Mouse (Mus musculus) lung, postnatal 4 days (tissue): ENCODE measurements around the gene Zfp3.
A peak's percentile ranks its signal among the peaks of the same experiment; 100 is the strongest.

Source experiments
- DNase-seq, 2 experiments: peaks; one replicate each; pipeline ENCODE4 v3.0.0; 2021

The Zfp3 gene

GRCm38 (mm10) chr11:70763936-70764808, at the start of gene Zfp3:
Gene Zfp3 (plus strand): TSS chr11:70764209.
- peak; percentile 84 to 88 for DNase-seq

DNA sequence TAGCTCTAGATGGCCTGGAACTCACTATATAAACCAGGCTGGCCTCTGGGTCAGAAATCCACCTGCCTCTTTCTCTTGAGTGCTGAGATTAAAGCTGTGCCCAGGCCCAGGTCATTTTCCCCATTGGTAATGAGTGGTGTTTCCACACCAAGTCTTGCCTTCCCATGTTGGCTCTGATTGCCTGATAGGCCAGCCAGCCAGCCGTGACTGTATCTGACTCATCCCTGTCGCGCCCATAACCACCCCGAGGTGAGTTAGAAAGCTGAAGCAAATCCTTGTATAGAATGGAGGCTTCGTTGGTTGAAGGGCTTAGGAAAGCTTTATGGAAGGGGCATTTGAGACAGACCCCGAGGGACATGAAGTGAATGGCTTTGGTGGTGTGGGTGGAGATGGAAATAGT, 48.2 kb upstream of the Zfp3 start:
- DNase-seq = no peak

- DNase-seq = no peak
Observed at GRCm38 (mm10) chr11:70718481-70718880, 45.5 kb upstream of the Zfp3 start.

DNA sequence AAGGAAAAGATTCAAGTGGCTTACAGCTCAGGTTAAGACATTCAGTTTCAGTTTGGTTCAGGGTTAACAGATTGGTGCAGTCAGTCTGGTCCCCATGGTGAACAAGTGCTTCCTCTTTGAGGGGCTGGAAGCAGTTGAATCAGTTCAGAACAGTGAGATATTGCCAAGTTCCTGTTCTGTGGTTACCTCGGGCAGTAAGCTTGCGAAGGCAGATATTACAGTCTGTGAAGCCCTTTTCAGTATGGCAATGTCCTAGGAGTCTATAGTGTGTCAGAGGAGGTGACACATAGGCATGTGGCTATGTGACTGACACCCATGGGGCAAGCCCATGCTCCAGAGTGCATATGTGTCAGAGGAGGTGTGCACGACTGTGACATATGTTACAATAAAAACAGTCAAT, 43.4 kb upstream of the Zfp3 start:
- peak in 1 of 2 experiments; percentile 32 for DNase-seq

DNA sequence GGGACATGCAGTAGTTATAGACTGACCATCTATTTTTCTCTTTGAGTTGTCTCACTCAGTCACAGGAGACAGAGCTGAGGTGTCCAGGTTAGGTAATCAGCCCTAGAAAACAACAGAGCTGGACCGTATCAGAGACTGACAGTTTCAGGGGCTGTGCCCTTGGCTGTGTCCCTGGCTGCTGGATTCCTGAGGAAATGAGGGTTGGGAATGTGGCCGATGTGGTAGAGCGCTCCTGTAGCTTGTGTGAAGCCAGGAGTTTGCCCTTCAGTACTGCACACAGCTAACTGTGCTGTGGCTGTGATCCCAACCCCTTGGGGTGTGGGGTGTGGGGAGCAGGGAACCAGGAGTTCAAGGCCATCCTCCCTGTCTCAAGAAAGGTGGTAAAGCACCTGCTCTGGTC, 42.9 kb upstream of the Zfp3 start:
- DNase-seq = no peak

DNA sequence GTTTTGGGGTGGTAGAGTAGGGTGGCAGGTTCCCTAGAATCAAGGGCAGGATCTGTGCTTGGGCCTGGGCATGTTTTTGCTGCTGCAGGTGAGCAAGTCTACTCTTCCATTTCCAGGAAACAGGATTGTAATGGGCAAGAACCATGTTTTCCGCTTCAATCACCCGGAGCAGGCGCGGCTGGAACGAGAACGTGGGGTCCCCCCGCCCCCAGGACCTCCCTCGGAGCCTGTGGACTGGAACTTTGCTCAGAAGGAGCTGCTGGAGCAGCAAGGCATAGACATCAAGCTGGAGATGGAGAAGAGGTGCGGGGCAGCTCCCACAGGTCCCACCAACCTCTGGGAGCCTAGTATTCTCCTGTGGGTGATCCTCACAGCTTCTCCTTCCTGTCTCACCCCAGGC, 39.3 kb upstream of the Zfp3 start:
- no peak for DNase-seq

DNA sequence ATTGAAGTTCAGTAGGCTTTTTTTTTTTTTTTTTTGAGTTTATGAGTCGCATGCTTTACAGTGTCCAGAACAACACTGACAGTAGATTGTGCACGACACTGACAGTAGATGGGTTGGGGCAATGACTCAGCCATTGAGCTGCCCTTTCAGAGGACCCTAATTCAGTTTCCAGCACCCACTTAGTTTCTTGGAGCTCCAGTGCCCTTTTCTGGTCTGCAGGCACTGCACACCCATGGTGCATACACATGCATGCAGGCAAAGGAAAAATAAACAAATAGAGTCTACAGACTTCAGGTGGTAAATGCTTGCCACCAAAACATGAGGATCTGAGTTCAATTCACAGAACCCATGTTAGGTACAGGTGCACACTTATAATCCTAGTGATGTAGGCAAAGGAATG, 37.4 kb upstream of the Zfp3 start:
- DNase-seq = no peak

DNA sequence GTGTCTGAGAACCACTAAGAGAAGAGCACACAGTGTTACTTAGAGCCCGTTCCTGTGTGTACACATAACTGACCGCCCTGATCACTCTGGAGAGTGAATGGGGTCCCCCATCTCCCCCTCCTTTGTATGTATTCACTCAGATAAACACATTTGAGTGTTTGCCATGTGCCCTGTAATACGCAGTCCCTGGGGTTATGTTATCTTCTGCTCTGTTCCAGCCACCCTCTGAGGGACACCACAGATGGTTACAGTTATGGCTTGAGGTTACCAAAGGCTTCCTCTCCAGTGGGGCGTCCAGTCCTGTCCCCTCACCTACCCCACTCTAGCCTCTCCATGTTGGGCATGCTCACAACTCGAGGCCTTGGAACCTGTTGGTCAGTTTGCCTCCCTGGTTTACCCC, 36.6 kb upstream of the Zfp3 start:
- no peak for DNase-seq

- DNase-seq = no peak
Observed at GRCm38 (mm10) chr11:70730427-70731038, 33.5 kb upstream of the Zfp3 start.

DNA sequence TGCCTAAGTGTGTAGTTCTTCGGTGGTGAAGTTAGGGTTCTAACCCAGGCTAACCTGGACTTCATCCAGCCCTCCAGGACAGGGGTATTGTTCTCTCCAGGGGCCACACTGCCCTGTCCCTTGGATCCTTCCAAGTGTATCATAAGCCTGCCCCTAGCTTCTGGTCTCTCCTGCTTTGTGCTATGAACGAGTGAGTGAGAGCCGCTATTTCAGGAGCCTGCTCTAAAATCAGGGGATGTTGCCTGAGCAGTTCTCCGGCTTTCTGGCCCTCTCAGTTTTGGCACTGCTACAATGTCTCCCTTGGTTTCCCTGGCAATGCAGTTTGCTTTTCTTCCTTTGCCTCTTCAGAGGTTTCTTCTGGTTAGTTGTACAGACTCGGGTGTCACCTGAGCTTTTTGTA, 32.8 kb upstream of the Zfp3 start:
- no peak for DNase-seq

DNA sequence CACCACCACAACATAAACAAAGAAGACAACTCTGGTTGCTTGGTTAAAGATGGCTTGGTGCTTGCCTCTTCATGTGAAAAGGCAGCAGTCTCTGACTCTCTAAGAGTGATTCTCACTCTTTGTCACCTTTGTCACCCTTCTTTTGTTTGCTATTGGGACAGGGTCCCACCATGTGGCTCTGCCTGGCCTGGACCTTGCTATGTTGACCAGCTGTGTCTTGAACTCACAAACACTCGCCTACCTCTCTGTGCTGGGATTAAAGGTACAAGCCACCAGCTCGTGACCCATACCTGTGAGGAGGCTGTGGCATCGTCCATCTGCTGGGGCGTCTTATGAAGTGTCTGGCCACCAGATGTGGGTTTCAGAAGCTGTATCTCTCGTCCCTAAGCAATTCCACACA, 30.8 kb upstream of the Zfp3 start:
- no peak for DNase-seq

DNA sequence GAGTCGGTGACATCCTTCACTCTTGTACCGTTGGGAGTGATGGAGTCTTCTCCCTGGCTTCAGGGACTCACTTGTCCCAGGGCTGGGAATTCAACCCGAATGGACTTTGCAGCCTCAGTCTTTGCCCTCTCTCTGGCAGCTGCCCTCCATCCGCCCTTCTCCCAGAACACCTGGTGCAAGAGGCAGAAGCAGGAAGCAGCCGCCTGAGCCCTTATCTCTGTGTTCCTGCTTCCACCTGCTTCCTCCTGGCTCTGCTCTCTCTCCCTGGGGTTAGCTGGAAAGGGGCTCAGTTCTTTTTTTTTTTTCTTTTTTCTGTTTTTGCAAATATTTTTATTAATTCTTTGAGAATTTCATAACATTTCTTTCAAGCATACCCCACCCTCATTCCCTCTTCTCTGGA, 26.3 kb upstream of the Zfp3 start:
- no peak for DNase-seq

DNA sequence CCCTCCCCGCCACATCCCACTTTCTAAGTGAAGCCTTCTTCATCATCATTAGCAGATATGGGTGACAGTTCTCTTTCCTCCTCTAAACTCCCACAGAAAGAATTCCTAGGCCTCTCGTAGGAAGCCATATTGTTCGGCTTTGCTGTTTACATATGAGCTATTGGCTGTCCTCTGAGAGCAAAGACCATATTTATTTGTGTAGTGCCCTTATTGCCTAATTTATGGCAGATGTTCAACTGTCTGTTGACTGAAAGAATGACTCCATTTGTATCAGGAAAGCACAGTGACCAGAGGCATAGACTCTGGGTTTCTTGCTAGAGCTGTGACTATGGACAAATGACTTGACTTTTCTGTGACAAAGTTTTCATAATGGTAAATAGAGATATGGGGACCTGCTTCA, 22.4 kb upstream of the Zfp3 start:
- no peak for DNase-seq

DNA sequence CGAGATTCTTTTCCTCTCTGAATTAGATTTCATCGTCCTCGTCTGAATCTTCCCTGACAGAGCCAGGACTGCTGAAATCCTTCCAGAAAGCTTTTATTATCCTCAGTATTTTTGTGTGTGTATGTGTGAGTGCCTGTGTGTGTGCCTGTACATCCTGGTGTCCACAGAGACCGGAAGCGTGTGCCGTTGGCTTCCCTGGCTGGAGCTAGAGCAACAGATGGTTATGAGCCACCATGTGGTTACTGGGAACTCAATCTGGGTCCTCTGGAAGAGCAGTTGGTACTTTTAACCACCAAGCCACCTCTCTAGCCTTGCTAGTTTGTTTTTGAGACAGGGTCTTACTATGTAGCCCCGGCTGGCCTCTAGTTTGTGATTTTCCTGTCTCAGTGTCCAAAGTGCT, 21.9 kb upstream of the Zfp3 start:
- DNase-seq = no peak

GRCm38 (mm10) chr11:70742581-70743459, 21.2 kb upstream of the Zfp3 start:
- no peak for DNase-seq

GRCm38 (mm10) chr11:70745636-70746035, 18.4 kb upstream of the Zfp3 start:
- no peak for DNase-seq

DNA sequence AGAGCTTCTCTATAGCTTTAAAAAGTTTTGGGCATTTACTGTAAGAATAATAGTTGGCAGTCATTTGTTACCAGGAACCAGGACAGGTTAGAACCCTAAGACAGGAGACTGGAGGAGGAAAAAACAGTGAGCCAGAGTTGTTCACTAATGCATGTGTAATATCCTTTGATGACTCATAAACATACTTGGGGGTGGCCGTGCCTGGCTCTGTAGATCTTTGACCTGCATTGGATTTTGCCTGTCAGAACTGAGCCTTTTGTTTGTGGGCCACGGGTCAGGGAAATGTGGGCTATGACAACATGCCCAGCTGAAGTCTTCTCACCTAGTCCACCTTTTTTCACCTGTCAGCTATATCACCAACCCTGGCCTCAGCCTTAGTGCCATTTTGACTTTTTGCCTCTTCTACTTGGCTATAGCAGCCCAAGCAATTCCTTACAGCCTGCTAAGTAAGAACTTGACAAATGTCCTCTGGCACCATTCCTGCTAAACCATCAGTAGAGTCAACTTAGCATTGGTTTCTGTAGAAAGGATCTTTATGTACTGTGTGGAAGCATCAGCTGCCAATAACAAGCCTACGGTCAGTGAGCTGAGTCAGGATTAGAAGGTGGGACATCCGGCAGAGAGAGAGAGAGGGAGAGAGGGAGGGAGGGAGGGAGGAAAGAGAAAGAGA, 16.0 kb upstream of the Zfp3 start:
- no peak for DNase-seq

DNA sequence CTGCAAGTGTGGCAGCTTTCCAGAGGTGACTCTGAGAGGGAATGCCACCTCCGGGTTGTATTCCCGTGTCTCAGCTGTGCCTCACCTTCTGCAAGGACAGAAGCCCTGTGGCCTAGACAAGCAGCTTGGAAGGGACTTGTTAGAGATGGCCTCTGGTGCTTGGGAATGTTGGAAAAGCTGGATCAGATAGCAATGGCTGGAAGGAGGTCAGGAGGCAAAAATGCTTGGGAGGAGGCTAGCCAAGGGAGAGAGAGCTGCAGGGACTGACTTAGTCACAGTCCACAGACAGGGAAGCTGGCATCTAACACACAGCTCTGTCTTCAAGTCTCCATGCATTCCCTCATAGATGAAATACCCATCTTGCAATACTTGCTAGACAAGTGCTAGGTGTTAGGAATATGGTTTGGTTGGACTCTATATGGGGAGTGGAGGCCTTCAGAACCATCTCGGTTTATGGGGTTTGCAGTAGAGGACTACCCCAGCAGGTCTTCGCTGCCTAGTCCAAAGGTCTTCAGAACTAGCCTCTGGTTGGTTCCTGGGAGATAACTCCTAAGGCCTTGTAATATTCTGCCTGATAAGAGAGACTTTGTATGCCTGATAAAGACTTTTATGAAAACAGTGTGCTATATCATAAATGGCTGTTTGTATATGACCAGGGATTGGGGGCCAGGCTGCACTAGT, 11.5 kb upstream of the Zfp3 start:
- no peak for DNase-seq

- no peak for DNase-seq
Observed at GRCm38 (mm10) chr11:70753146-70753545, 10.9 kb upstream of the Zfp3 start.

DNA sequence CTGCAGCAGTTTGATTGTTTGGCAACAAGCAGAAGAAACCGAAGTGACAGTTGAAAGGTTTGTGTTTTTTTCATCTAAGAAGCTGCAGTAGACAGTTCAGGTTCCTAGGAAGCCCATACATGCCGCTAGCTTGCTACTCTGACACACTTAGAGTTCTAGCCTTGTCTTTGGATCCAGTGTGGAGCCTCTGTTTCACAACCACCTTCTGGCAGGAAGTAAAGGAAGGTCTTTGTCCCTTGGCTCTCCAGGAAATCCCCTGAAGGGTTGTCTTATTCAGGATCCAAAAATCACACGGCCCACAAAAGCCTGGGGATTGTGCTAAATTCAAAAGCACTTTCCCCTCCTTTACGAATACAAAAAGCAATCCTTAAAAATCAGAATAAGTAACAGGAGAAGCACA, 9.5 kb upstream of the Zfp3 start:
- no peak for DNase-seq

DNA sequence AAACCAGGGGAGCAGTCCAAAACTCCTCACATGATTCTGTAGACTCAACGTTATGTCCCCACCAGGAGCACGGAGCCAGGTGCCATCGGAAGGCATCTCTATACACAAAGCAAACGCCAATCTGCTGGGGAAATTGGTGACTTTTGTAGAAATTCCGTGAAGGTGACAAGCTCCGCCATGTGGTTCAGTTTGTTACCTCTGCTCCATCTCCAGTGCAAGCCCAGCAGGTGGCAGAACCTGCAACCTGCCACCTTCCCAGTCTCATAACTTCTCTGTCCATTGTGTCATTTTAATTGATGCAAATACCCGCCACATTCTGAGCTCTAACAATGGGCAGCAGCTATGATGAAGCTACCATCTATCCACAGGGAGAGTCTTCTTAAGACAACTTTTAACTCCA, 9.1 kb upstream of the Zfp3 start:
- DNase-seq = no peak

DNA sequence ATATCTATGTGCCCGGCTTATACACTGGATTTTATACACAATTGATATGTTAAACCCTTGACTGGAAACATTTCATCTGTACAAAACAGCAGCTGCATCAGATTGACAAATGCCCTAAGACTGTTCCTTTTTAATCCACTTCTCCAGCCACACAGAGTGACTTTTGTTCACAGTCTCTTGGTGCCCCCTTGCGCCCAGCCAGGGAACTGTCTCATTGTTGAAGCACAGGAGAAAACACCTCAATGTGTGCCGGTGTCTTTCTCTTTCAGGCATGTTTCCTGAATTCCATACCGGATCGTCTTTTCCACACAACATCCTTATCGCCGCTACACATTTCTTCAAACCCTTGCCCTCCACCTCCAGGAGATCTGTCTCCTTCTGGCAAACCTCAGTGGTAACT, 8.4 kb upstream of the Zfp3 start:
- DNase-seq = peak; percentile 65 to 85
